ENCODE assay signal across 35 mouse cellular contexts in genomic region chr4:119671164-119671563, GRCm38 (mm10). TPM values are rescaled to one million over a fixed set of nuclear protein-coding genes. Genes with fewer than 3 reads are reported as not detected.
A peak's percentile ranks its signal among the peaks of the same experiment; 100 is the strongest.
DNase-seq lines count a peak whose midpoint lies in the region; ATAC-seq and TF ChIP-seq lines count a peak whose summit lies in the region.
"Had no signal": no experiment of that assay in that cellular context is flagged by ENCODE, and none has a peak within 500 bp of the region (broad histone marks: within the 10 kb centered on the region; RNA-seq: fewer than 3 reads in every experiment).

No protein-coding gene starts in this region.

- H3K4me3 ChIP-seq in forebrain, embryonic 13.5 days: no peak overlapping the region
- H3K4me3 ChIP-seq in forebrain, embryonic 10.5 days: no peak overlapping the region
- H3K4me3 ChIP-seq in forebrain, postnatal 0 days (ENCODE audit: low read depth, low read length): no peak overlapping the region
- H3K4me3 ChIP-seq: embryonic facial prominence, embryonic 10.5 days; embryonic facial prominence, embryonic 13.5 days; erythroblast, embryonic 14.5 days; gastrocnemius, adult 2 months; hindbrain, embryonic 12.5 days; hindbrain, embryonic 15.5 days had no signal

- DNase-seq in forebrain, embryonic 10.5 days (ENCODE audit: extremely low spot score, low spot score): no peak
- DNase-seq in thymus, postnatal 4 days: peak; percentile 7
- DNase-seq in thymus, postnatal 0 days (ENCODE audit: low spot score): no peak
- no peak for DNase-seq in forebrain, postnatal 0 days
- DNase-seq in lung, postnatal 4 days: no peak
- DNase-seq: adrenal gland, postnatal 10 days; B cell, adult 2 months; cerebellum, adult 11 months; cerebellum, adult 2 months; cerebellum, adult 9-11 months; cerebellum, postnatal 36 days; embryo, embryonic 11 days; gastrocnemius, adult 2 months; gastrocnemius, postnatal 14 days; heart, adult 18-20 months; kidney, adult 2 months had no signal

- 0 out of 2 replicates have a peak overlapping the region, but pooled peaks have one; percentile 22 for H3K9ac ChIP-seq in forebrain, embryonic 13.5 days
- H3K9ac ChIP-seq in forebrain, postnatal 0 days: no peak overlapping the region
- H3K9ac ChIP-seq: embryonic facial prominence, embryonic 13.5 days; hindbrain, embryonic 12.5 days; hindbrain, embryonic 15.5 days had no signal

- 91% methylated on average over 9 of the region's 9 CpGs for WGBS in forebrain, embryonic 13.5 days
- WGBS in forebrain, embryonic 10.5 days: 95% methylated on average over 9 of the region's 9 CpGs
- WGBS in forebrain, postnatal 0 days: 85% methylated on average over 9 of the region's 9 CpGs

- H3K36me3 ChIP-seq in forebrain, embryonic 13.5 days (ENCODE audit: poor library complexity, severe bottlenecking): no peaks in the 10 kb centered on the region
- H3K36me3 ChIP-seq in forebrain, embryonic 10.5 days (replicated peaks): no peaks in the 10 kb centered on the region
- no peaks in the 10 kb centered on the region for H3K36me3 ChIP-seq in forebrain, postnatal 0 days (ENCODE audit: insufficient read depth)
- H3K36me3 ChIP-seq: embryonic facial prominence, embryonic 10.5 days; embryonic facial prominence, embryonic 13.5 days; G1E; hindbrain, embryonic 12.5 days; hindbrain, embryonic 15.5 days had no signal

- peaks cover 21% of the 10 kb centered on the region for H3K4me1 ChIP-seq in forebrain, embryonic 13.5 days
- H3K4me1 ChIP-seq in forebrain, embryonic 10.5 days: peaks cover 26% of the 10 kb centered on the region
- peaks cover 10% of the 10 kb centered on the region; the same call in 1 of the 2 replicates for H3K4me1 ChIP-seq in forebrain, postnatal 0 days (ENCODE audit: insufficient read depth)

- TF ChIP-seq CTCF in forebrain, postnatal 0 days (IDR thresholded peaks at IDR 0.05; ENCODE audit: low read depth): no peak

- ATAC-seq in forebrain, embryonic 13.5 days: no peak
- no peak for ATAC-seq in forebrain, postnatal 0 days
- ATAC-seq: intestine, postnatal 0 days; Patski had no signal

- no peaks in the 10 kb centered on the region for H3K27me3 ChIP-seq in forebrain, embryonic 13.5 days
- H3K27me3 ChIP-seq in forebrain, embryonic 10.5 days (ENCODE audit: poor library complexity, severe bottlenecking): no peaks in the 10 kb centered on the region
- H3K27me3 ChIP-seq in forebrain, postnatal 0 days (ENCODE audit: insufficient read depth, low read length): no peaks in the 10 kb centered on the region
- H3K27me3 ChIP-seq: CH12.LX; embryonic facial prominence, embryonic 13.5 days; hindbrain, embryonic 12.5 days; hindbrain, embryonic 15.5 days; Patski had no signal

- H3K4me2 ChIP-seq in forebrain, embryonic 13.5 days: no peak overlapping the region
- no peak overlapping the region for H3K4me2 ChIP-seq in forebrain, postnatal 0 days (ENCODE audit: low read depth)
- H3K4me2 ChIP-seq: embryonic facial prominence, embryonic 13.5 days; heart, embryonic 11.5 days; hindbrain, embryonic 12.5 days; hindbrain, embryonic 15.5 days had no signal

- H3K27ac ChIP-seq in forebrain, embryonic 13.5 days: peak overlapping the region; percentile 81
- no peak overlapping the region for H3K27ac ChIP-seq in forebrain, embryonic 10.5 days
- H3K27ac ChIP-seq in forebrain, postnatal 0 days (ENCODE audit: low read depth, low read length): peak overlapping the region; percentile 77
- H3K27ac ChIP-seq: embryonic facial prominence, embryonic 10.5 days; embryonic facial prominence, embryonic 13.5 days; gastrocnemius, adult 2 months; hindbrain, embryonic 12.5 days had no signal

- no peaks in the 10 kb centered on the region for H3K9me3 ChIP-seq in forebrain, embryonic 13.5 days (replicated peaks)
- no peaks in the 10 kb centered on the region for H3K9me3 ChIP-seq in forebrain, embryonic 10.5 days
- no peaks in the 10 kb centered on the region for H3K9me3 ChIP-seq in forebrain, postnatal 0 days (ENCODE audit: low read length)
- H3K9me3 ChIP-seq: embryonic facial prominence, embryonic 10.5 days; embryonic facial prominence, embryonic 13.5 days; G1E; hindbrain, embryonic 12.5 days; hindbrain, embryonic 15.5 days had no signal

RNA-seq across cellular contexts. Expression of gene Guca2b, which starts 12.4 kb away (rescaled TPM):
- not detected in 2 replicates for polyA plus RNA-seq in forebrain, embryonic 13.5 days (2015; fragmentation: Nextera tagmentation; extraction: Ambion mirVana)
- not detected in 2 replicates for polyA plus RNA-seq in forebrain, embryonic 10.5 days (2016; fragmentation: Nextera tagmentation; extraction: Ambion mirVana)
- polyA plus RNA-seq in thymus, postnatal 0 days (2015; fragmentation: Nextera tagmentation; extraction: Ambion mirVana): 0.68 and 1.1 TPM in 2 replicates
- total RNA-seq in forebrain, postnatal 0 days (2014; rRNA removed): not detected in 2 replicates
- polyA plus RNA-seq in forebrain, postnatal 0 days (2015; fragmentation: Nextera tagmentation; extraction: Ambion mirVana): not detected in 2 replicates
- total RNA-seq: adrenal gland, postnatal 10 days; gastrocnemius, adult 2 months; gastrocnemius, postnatal 14 days; gastrocnemius, postnatal 4 days; heart, postnatal 25 days; hematopoietic stem cell, adult 5-6 weeks had no signal
- polyA plus RNA-seq: cerebellum, adult 2 months; cortical plate, adult 2 months; embryonic facial prominence, embryonic 10.5 days; embryonic facial prominence, embryonic 13.5 days; erythroblast, embryonic 14.5 days; G1E; heart, embryonic 11.5 days; heart, embryonic 14.5 days; heart, postnatal 0 days; hindbrain, embryonic 12.5 days; hindbrain, embryonic 15.5 days had no signal

RNA-seq across cellular contexts. Expression of gene Guca2a, which starts 33.7 kb away (rescaled TPM):
- not detected in 2 replicates for polyA plus RNA-seq in forebrain, embryonic 13.5 days (2015; fragmentation: Nextera tagmentation; extraction: Ambion mirVana)
- polyA plus RNA-seq in forebrain, embryonic 10.5 days (2016; fragmentation: Nextera tagmentation; extraction: Ambion mirVana): not detected in 2 replicates
- 0.69 TPM in 1 of 2 replicates, not detected in the other for polyA plus RNA-seq in thymus, postnatal 0 days (2015; fragmentation: Nextera tagmentation; extraction: Ambion mirVana)
- total RNA-seq in forebrain, postnatal 0 days (2014; rRNA removed): not detected in 2 replicates
- polyA plus RNA-seq in forebrain, postnatal 0 days (2015; fragmentation: Nextera tagmentation; extraction: Ambion mirVana): not detected in 2 replicates
- total RNA-seq: adrenal gland, adult 18-20 months; adrenal gland, postnatal 10 days; CH12.LX; G1E; gastrocnemius, adult 2 months; gastrocnemius, postnatal 14 days; gastrocnemius, postnatal 4 days; heart, adult 18-20 months; heart, postnatal 25 days; hematopoietic stem cell, adult 5-6 weeks had no signal
- polyA plus RNA-seq: cerebellum, adult 2 months; cortical plate, adult 2 months; embryonic facial prominence, embryonic 10.5 days; embryonic facial prominence, embryonic 13.5 days; erythroblast, embryonic 14.5 days; frontal cortex, adult 2 months; G1E; heart, embryonic 11.5 days; heart, embryonic 14.5 days; hindbrain, embryonic 12.5 days; hindbrain, embryonic 15.5 days; Patski had no signal
